Mouse (Mus musculus) layer of hippocampus, postnatal 10 days (tissue): ENCODE data around the gene Ttll3. TPM values are rescaled to one million over a fixed set of nuclear protein-coding genes. Genes with fewer than 3 reads are reported as not detected.

Experiments used
- DNase-seq, 2 experiments: peaks; one replicate each; pipeline ENCODE4 v3.0.0; 2021; ENCODE audit warnings: low spot score in 2 of 2
- microRNA-seq, 2 experiments: library from miRNA; unstranded; fragments of <30 nt; microRNA quantifications; one replicate each; pipeline ENCODE4 v1.2.0; 2021
- total RNA-seq, 2 experiments: library from RNA; stranded (reverse); gene quantifications; 2 replicates each; pipeline ENCODE4 v1.2.3; 2021

Gene Ttll3
- total RNA-seq, 2 experiments from 2014 or later = 11.2 to 13.2 TPM

GRCm38 (mm10) chr6:113447639-113448038, 58.6 kb downstream of the Ttll3 start:
- no peak for DNase-seq

DNA sequence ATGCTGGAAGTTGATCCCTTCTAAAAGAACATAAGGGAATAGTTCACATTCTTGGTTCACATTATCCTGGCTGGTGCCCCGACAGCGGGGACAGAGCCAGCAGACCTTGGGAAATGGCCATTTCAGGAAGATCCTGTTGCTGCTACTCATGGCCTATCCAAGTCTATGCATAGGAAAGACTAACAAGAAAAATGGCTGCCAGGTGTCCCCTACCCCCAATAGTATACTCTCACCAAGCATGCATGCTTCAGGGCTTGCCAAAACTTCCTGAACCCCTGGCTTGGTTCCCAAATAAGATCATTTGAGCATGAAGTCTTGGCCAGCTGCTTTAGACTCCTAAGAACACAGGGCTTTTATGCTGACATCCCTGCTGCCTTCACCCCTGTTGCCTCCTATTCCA, 62.8 kb downstream of the Ttll3 start:
- no peak for DNase-seq

- DNase-seq = no peak
These were observed 65.9 kb downstream of the Ttll3 start for GRCm38 (mm10) chr6:113455007-113455406.

GRCm38 (mm10) chr6:113457952-113458534, 69.0 kb downstream of the Ttll3 start, which contains the start of gene Il17re:
TSS of gene Il17re (plus strand) at chr6:113458484.
- DNase-seq = no peak

DNA sequence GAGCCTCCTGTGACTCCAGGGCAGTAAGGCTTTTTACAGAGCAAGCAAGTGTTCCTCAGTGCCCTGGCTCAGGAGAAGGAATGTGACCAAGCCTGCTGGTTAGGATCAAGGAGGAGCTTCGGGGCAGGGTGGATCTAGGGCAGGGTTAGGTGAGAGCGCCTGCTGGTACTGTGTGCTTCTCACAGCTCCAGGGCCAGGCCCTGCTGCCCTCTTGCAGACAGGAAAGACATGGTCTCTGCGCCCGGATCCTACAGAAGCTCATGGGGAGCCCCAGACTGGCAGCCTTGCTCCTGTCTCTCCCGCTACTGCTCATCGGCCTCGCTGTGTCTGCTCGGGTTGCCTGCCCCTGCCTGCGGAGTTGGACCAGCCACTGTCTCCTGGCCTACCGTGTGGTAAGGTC, 69.6 kb downstream of the Ttll3 start:
- no peak for DNase-seq

DNA sequence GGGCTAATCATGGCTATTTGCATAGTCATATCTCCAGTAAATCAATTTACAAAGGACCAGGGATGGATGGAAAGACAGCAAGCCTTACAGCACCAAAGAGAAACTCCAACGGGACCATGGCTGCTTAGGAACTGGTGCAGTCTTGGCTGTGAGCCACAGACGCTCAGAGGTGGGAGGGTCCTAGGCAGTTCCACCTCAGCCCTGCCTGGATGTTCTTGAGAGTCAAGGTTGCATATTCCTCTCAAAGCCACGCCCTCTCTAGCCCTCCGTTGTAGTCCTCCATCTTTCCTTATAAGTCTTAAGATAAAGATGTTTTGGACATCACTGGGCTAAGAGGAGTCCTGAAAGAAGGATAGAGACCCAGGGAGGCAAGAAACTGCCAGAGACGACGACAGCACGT, 75.0 kb downstream of the Ttll3 start:
- no peak for DNase-seq

Small RNA genes within 50 kb of the gene (microRNA-seq; reads per million reads assigned to microRNA genes)
- gene Gm24387 = 0 reads per million in 2 experiments

Other genes starting within 250 kb of the Ttll3 start
- 10 to 100 TPM; 93.2 to 95.1 TPM for gene Lhfpl4, start 193.9 kb upstream of the Ttll3 start, total RNA-seq
- gene Mtmr14, start 151.4 kb upstream of the Ttll3 start, total RNA-seq = 10 to 100 TPM; 18.1 to 20.6 TPM
- 1 to 10 TPM; 7.1 to 8.1 TPM for gene Cpne9, start 107.0 kb upstream of the Ttll3 start, total RNA-seq
- gene Brpf1, start 82.1 kb upstream of the Ttll3 start, total RNA-seq = 10 to 100 TPM; 28.3 to 28.6 TPM
- 1 to 10 TPM; 6.7 to 8.0 TPM for gene Ogg1, start 62.3 kb upstream of the Ttll3 start, total RNA-seq
- 10 to 100 TPM; 59.5 to 64.3 TPM for gene Camk1, start 45.3 kb upstream of the Ttll3 start, total RNA-seq
- gene Tada3, start 11.4 kb upstream of the Ttll3 start, total RNA-seq = 10 to 100 TPM; 51.0 to 58.4 TPM
- 100 to 1,000 TPM; 324 to 337 TPM for gene Arpc4, start 11.1 kb upstream of the Ttll3 start, total RNA-seq
- gene Rpusd3, start 30.1 kb downstream of the Ttll3 start, total RNA-seq = 10 to 100 TPM; 21.3 to 26.9 TPM
- not detected for gene Cidec, start 46.5 kb downstream of the Ttll3 start, total RNA-seq
- 10 to 100 TPM; 42.9 to 44.1 TPM for gene Jagn1, start 53.3 kb downstream of the Ttll3 start, total RNA-seq
- gene Il17re, start 69.2 kb downstream of the Ttll3 start, total RNA-seq = under 1 TPM; 0.55 to 0.60 TPM
- gene Il17rc, start 82.2 kb downstream of the Ttll3 start, total RNA-seq = 1 to 10 TPM; 4.8 to 5.6 TPM
- gene Creld1, start 94.0 kb downstream of the Ttll3 start, total RNA-seq = 10 to 100 TPM; 80.0 to 92.3 TPM
- gene Prrt3, start 112.7 kb downstream of the Ttll3 start, total RNA-seq = 10 to 100 TPM; 36.7 to 39.7 TPM
- 10 to 100 TPM; 75.6 to 77.6 TPM for gene Emc3, start 142.4 kb downstream of the Ttll3 start, total RNA-seq
- gene Fancd2, start 142.4 kb downstream of the Ttll3 start, total RNA-seq = 1 to 10 TPM; 3.2 to 4.9 TPM
- gene Fancd2os, start 211.5 kb downstream of the Ttll3 start, total RNA-seq = under 1 TPM in 1 of 2 experiments, not detected in 1; 0.49 TPM
- 100 to 1,000 TPM; 221 TPM for gene Brk1, start 215.5 kb downstream of the Ttll3 start, total RNA-seq
- gene Vhl, start 234.7 kb downstream of the Ttll3 start, total RNA-seq = 10 to 100 TPM; 65.8 to 70.5 TPM
- gene Irak2, start 249.2 kb downstream of the Ttll3 start, total RNA-seq = 10 to 100 TPM; 15.0 TPM